Mouse (Mus musculus) heart, postnatal 0 days (tissue): ENCODE results near the gene Afap1. TPM values are rescaled to one million over a fixed set of nuclear protein-coding genes. Genes with fewer than 3 reads are reported as not detected.

Experiments used
- ATAC-seq: fragments of 200-750 bp; cut with Nextera tagmentation; 2 replicates; pipeline ENCODE4 v1.8.0; 2017; ENCODE audit warnings: low read depth, moderate number of reproducible peaks, moderate library complexity; ENCODE audit not compliant: insufficient read depth
- DNase-seq: peaks from one replicate; pipeline ENCODE4 v3.0.0-alpha.2; 2016; ENCODE audit warnings: low spot score
- H3K27ac ChIP-seq: fragments of 300-500 bp; sonication (generic); 2 replicates; pipeline ENCODE4 v1.5.1; 2014; ENCODE audit warnings: low read depth, mild to moderate bottlenecking
- H3K27me3 ChIP-seq: fragments of 300-500 bp; sonication (generic); 2 replicates; pipeline ENCODE4 v1.6.1; 2014; ENCODE audit warnings: low read length, mixed read lengths; ENCODE audit not compliant: control insufficient read depth, insufficient read depth
- H3K36me3 ChIP-seq: fragments of 300-500 bp; sonication (generic); replicated peaks from 2 replicates; pipeline ENCODE4 v1.6.1; 2014; ENCODE audit warnings: low read length, mixed read lengths; ENCODE audit not compliant: control insufficient read depth, insufficient read depth
- H3K4me1 ChIP-seq: fragments of 300-500 bp; sonication (generic); 2 replicates; pipeline ENCODE4 v1.6.1; 2014; ENCODE audit warnings: antibody characterized with exemption; ENCODE audit not compliant: control insufficient read depth, insufficient read depth
- H3K4me2 ChIP-seq: fragments of 300-500 bp; sonication (generic); 2 replicates; pipeline ENCODE4 v1.6.1; 2014; ENCODE audit warnings: low read depth, mild to moderate bottlenecking, low read length, moderate library complexity
- H3K4me3 ChIP-seq: fragments of 300-500 bp; sonication (generic); 2 replicates; pipeline ENCODE4 v1.5.1; 2014; ENCODE audit warnings: low read depth, low read length
- H3K9ac ChIP-seq: fragments of 300-500 bp; sonication (generic); replicated peaks from 2 replicates; pipeline ENCODE4 v1.6.1; 2014; ENCODE audit warnings: low read depth, low read length, mixed read lengths
- H3K9me3 ChIP-seq: fragments of 300-500 bp; sonication (generic); replicated peaks from 2 replicates; pipeline ENCODE4 v1.6.1; 2016; ENCODE audit warnings: low read length; ENCODE audit not compliant: control insufficient read depth
- CTCF ChIP-seq: IDR thresholded peaks from 2 replicates; pipeline ENCODE4 v1.5.1; 2016; ENCODE audit warnings: antibody characterized with exemption, control low read depth, low read depth
- EP300 ChIP-seq: IDR thresholded peaks from 2 replicates; pipeline ENCODE4 v1.6.1; 2016; ENCODE audit warnings: antibody characterized with exemption, low read depth
- WGBS: fragments of 180-500 bp; shearing (Covaris S2); extraction: QIAGEN DNeasy Blood & Tissue Kit; methylation state at CpG from one replicate; pipeline ENCODE4 v1.1.7; 2014; 5-methylcytosine and 5-hydroxymethylcytosine counted together
- polyA plus RNA-seq: library from polyadenylated mRNA; unstranded; fragments of >200 nt; fragmentation: Nextera tagmentation; extraction: Ambion mirVana; gene quantifications from 2 replicates; pipeline ENCODE4 v1.2.1, GENCODE M21; 2015
- total RNA-seq: library from RNA; depleted of rRNA; stranded (reverse); fragments of >200 nt; gene quantifications from 2 replicates; pipeline ENCODE4 v1.2.3, GENCODE M21; 2014; ENCODE audit warnings: low replicate concordance

Gene Afap1
- total and polyA plus RNA-seq, 2 experiments from 2014 or later, result 14.9 to 30.3 TPM

DNA sequence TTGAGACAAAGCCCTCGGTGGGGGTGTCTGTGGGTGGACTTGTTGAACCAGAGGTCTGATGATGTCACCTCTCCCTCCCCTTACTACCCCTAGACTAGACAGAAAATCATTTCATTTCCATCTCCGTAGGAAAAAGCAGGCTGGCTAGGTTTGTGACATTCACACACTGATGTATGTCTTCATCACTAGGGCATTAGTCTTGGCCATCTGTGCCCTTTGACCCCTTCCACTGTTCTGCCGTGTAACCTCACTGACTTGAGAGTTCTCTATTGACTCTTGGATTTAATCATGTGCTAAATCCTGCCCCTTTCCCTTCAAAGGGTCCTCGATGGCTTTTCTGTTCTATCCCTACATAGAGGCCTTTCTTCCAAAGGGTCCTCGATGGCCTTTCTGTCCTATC is 71.9 kb downstream of the Afap1 start:
- TF ChIP-seq EP300 (no peak), CTCF (no peak)
- peaks cover 20% of the 10 kb centered on the region for H3K4me1 ChIP-seq
- WGBS, result 77% methylated on average over 5 of the region's 5 CpGs
- H3K4me3 ChIP-seq, result no peak overlapping the region
- DNase-seq, result no peak
- peaks cover 85% of the 10 kb centered on the region for H3K36me3 ChIP-seq
- H3K9ac ChIP-seq, result no peak overlapping the region
- no peak overlapping the region for H3K4me2 ChIP-seq
- H3K27me3 ChIP-seq, result no peaks in the 10 kb centered on the region
- ATAC-seq, result no peak
- H3K27ac ChIP-seq, result no peak overlapping the region
- no peaks in the 10 kb centered on the region for H3K9me3 ChIP-seq

DNA sequence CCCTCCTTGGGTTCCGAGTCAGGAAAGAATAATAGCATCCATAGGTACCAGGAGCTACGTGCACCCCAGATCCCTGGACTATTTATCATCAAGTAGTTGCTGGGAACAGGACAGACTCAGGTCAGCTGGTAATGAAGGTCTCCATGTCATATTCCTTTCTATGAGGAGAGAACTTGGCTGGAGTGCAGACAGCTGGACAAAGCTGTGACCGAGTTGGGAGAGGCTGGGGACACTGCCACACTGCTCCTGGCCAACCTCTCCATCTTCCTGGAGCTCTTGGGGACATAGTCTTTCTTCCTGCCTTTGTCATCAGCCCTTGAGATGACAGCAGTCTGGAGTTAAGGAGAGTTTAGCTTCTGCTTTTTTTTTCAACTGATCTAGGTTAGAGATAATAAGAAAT is 76.7 kb downstream of the Afap1 start:
- no peak overlapping the region for H3K4me3 ChIP-seq
- peak overlapping the region; percentile 61; the same call in 1 of the 2 replicates for H3K27ac ChIP-seq
- no peak overlapping the region for H3K4me2 ChIP-seq
- H3K9me3 ChIP-seq, result no peaks in the 10 kb centered on the region
- no peaks in the 10 kb centered on the region for H3K27me3 ChIP-seq
- H3K9ac ChIP-seq, result no peak overlapping the region
- H3K4me1 ChIP-seq, result peaks cover 19% of the 10 kb centered on the region; the same call in 1 of the 2 replicates
- DNase-seq (no peak), ATAC-seq (no peak)
- no peak for TF ChIP-seq CTCF
- no peak for TF ChIP-seq EP300
- 65% methylated on average over 3 of the region's 3 CpGs for WGBS
- H3K36me3 ChIP-seq, result peaks cover 67% of the 10 kb centered on the region

DNA sequence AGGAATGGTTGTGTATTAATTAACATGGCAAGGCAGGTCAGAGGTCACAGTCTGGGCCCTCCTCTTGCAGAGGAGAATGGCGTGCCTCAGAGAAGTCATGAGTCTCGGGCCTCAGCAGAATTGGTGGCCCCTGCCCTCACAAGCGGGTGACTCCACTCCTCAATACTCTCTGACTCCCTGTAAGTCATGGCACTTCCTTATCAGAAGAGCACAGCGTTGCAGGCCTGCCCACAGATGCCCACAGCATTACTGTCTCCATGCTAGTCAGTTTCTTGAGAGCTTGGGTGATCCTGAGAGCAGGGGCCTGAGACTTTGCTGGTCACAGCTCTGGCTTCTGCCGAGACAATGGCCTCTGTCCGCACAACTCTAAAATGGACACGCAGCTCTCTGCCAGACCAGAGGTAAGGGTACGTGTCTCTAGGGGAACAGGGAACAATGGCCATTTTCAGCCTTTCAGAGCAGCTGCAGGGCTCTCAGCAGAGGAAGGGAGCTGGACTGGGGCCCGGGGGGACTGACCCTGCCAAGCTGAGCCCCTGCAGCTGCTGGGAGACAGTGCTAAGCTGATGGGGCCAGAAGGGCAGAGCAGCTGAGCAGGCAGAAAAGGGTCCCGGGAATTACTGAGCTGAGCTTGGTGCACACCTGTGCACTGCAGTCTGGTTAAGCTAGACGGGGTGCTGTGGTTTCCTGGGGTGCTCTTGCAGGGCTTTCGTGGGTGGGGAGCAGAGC is 77.4 kb downstream of the Afap1 start:
- DNase-seq, result no peak
- peak; percentile 29; the same call in 1 of the 2 replicates for ATAC-seq
- H3K9me3 ChIP-seq, result no peaks in the 10 kb centered on the region
- no peak overlapping the region for H3K4me3 ChIP-seq
- 63% methylated on average over 12 of the region's 12 CpGs for WGBS
- peaks cover 19% of the 10 kb centered on the region; the same call in 1 of the 2 replicates for H3K4me1 ChIP-seq
- H3K4me2 ChIP-seq, result no peak overlapping the region
- no peak overlapping the region; the same call in 1 of the 2 replicates for H3K9ac ChIP-seq
- H3K27me3 ChIP-seq, result no peaks in the 10 kb centered on the region
- peaks cover 60% of the 10 kb centered on the region for H3K36me3 ChIP-seq
- TF ChIP-seq EP300 (no peak), CTCF (no peak)
- H3K27ac ChIP-seq, result peak overlapping the region; percentile 61

DNA sequence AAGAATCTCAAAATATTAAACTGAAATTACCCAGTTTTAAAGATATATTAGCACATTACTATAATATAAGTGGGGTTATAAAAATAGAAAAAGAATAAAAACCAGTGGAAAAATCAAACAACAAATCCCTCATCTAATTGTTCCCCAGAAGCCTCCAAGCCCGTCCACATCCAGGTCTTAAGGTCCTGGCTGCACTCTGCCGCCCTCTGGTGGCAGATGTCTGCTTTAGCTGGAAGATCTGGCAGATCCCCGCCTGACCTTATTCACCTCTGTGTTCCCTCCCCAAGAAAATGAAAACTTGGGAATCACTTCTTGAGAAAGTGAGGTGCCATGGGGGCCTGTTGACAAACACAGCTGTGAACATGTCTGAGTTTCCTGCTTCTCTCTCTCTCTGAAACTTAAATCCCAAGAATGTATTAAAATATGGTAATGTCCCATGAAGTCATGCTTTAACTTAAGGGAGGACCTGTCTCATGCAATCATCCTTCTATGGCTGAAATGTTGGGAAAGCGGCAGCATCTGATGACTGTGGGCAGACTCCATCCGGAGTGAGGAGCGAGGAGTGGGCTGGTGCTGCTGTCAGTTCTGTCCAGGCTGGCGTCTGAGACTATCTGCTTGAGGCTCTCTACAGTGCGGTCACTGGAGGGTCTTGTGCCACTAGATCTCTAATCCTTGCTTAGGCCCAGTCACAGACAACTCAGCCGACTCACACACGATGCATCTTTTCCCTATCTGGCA is 78.9 kb downstream of the Afap1 start:
- Histone ChIP-seq H3K36me3 (peaks cover 58% of the 10 kb centered on the region), H3K27me3 (no peaks in the 10 kb centered on the region), H3K4me3 (no peak overlapping the region), H3K27ac (no peak overlapping the region), H3K9me3 (no peaks in the 10 kb centered on the region), H3K4me1 (peaks cover 19% of the 10 kb centered on the region; the same call in 1 of the 2 replicates), H3K4me2 (no peak overlapping the region), H3K9ac (no peak overlapping the region)
- peak; percentile 84 for DNase-seq
- ATAC-seq, result no peak
- peak; percentile 93 for TF ChIP-seq CTCF
- TF ChIP-seq EP300, result no peak
- WGBS, result 55% methylated on average over 10 of the region's 10 CpGs

DNA sequence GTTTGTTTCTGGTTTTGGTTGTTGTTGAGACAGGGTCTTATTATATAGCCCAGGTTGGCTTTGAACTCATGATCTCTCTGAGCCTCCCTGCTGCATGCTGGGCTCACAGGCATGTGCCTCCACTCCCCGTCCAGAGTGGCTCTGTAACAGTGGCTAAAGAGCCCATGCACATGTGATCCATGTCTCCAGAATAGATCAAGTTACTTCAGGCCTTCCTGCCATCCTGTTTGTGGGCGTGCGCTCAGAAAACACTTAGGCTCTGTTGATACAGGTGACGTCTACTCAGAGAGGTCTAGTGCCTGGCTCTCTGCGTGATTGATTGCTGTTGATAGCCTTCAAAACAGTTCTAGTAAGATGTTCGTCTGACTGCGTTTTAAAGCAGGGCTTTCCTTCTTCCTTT is 79.6 kb downstream of the Afap1 start:
- Histone ChIP-seq H3K9ac (0 out of 2 replicates have a peak overlapping the region, but pooled peaks have one; percentile 8), H3K27me3 (no peaks in the 10 kb centered on the region), H3K9me3 (no peaks in the 10 kb centered on the region), H3K36me3 (peaks cover 58% of the 10 kb centered on the region), H3K4me3 (no peak overlapping the region), H3K4me1 (peaks cover 19% of the 10 kb centered on the region; the same call in 1 of the 2 replicates), H3K4me2 (no peak overlapping the region), H3K27ac (peak overlapping the region; percentile 68; the same call in 1 of the 2 replicates)
- no peak for ATAC-seq
- TF ChIP-seq CTCF (no peak), EP300 (no peak)
- 50% methylated on average over 7 of the region's 7 CpGs for WGBS
- no peak for DNase-seq
